Mouse (Mus musculus) cerebellum, adult (tissue): ENCODE measurements around the gene Ddx52.

Experiments used
- ATAC-seq: cut with Nextera tagmentation; 2 replicates; pipeline ENCODE4 v1.9.2; 2017; ENCODE audit warnings: mild to moderate bottlenecking, moderate library complexity, mixed read lengths; ENCODE audit not compliant: insufficient number of reproducible peaks, low FRiP score, low TSS enrichment

Ddx52 gene

DNA sequence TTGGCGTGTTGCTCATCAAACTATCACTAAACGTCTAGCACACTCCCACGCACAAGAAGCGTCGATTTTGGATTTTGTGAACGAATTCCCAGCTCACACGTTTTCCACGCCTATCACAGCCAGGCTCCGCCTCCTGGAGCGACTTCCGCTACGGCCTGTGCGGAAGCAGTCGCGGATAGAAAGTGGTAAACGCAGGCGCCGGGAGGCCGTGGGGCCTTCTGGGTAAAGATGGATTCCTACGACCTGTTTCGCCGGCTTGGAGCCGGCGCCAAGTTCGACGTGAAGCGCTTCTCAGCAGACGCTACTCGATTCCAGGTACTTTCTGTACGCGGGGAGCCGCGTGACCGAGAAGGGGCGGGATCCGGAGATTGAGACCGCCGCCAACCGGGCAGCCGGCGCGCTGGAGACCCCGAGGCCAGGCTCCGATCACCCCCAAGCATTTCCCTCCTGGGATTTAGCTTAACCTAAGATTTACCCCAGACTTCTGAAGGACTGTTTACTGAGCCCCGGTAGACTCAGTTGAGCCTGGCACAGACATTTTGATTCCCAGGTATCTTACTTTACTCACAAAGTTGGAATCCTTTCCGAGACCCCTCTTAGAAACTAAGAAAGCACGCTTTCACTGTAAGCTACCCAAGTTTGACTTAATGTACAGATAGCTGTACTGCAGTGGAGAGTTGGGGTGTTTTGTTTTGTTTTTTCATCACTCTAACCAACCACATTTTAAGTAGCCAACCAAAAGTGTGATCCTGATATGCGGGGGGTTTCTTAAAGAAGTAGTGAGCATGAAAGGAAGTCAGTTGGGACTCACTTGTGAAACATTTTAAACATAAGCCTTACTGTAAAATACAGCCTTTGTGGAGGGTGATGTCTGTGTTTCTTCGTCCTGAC, at the start of gene Ddx52:
Ddx52 (plus strand) TSS at position 113 of the 891 bp plus-strand sequence.
- ATAC-seq = peak; percentile 94

- no peak for ATAC-seq
Measured at GRCm38 (mm10) chr11:83893325-83893724, 48.5 kb upstream of the Ddx52 start.

DNA sequence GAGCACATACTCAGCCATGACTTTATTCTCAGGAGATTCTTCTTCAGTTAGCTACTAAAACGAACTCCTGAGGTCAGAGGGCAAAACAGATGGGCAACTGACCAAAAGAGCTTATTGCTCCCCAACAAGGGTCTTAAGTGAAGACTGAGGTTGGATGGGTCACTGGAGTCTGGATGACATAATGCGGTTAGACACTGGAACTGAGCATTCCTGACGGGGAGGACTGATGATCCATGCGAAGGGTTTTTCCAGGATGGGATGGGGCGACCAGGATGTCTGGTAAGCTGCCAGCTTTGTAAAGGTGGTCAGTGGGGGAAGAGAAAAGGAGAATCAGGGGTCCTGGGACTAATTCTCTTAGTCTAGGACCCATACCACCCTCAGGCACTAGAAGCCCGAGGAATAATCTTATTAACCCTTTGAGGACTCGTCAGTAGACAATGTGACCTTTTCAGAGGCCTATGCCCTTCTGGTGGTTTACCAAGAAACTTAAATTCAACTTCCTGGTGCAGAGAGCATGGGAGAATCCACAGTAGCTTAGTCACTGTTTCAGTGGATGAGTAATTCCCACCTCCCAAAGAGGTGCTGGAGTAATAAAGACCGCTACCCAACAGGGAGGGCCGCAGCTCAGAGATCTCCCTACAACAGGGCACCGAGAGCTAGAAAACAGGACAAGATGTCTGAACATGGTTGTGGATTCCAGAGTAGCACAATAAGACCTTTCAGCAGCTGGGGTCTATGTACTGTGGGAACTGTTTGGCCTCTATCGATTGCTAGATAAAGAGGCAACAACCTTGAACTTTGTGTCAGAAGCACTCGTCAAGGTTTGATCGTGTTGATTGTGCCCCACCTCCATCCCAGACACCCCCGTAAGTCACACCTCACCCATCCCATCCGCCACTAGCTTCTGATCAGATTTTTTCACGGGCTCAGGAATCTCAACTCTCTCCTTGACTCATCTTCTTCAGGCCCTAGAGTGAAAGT, 45.1 kb upstream of the Ddx52 start:
- ATAC-seq = no peak

- ATAC-seq = no peak
Measured at GRCm38 (mm10) chr11:83897569-83897968, 44.3 kb upstream of the Ddx52 start.

GRCm38 (mm10) chr11:83902812-83903211, 39.0 kb upstream of the Ddx52 start:
- no peak for ATAC-seq

- no peak for ATAC-seq
Measured at GRCm38 (mm10) chr11:83905756-83906155, 36.1 kb upstream of the Ddx52 start.

- ATAC-seq = no peak
Measured at GRCm38 (mm10) chr11:83908376-83908775, 33.5 kb upstream of the Ddx52 start.

DNA sequence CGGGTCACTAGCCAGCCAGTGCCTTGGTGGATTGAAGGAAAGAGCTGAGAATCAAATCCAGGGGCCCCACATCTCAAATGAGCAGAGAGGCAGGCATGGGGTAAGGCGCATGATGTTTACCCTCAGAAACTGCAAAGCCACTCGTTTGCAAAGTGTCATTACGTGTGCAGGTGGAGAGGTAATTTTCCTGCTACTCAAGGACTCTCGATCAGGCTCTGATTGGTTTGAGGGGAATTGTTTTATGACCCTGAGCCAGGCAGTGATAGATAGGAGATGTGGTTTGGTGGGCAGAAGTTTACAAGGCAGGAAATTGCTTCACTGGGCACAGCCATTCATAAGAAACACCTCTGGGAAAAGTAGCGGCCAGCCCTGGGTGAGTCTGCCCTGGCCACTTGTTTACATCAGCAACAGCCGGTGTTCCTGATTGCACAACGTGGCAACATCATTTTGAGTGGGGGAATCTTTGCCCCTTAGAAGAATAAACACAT, 28.0 kb upstream of the Ddx52 start:
- no peak for ATAC-seq

- ATAC-seq = no peak
Measured at GRCm38 (mm10) chr11:83914501-83914900, 27.4 kb upstream of the Ddx52 start.

- ATAC-seq = no peak
Measured at GRCm38 (mm10) chr11:83922600-83922999, 19.3 kb upstream of the Ddx52 start.

GRCm38 (mm10) chr11:83927097-83927496, 14.8 kb upstream of the Ddx52 start:
- ATAC-seq = no peak

GRCm38 (mm10) chr11:83932506-83933106, 9.3 kb upstream of the Ddx52 start:
- ATAC-seq = no peak

- no peak for ATAC-seq
Measured at GRCm38 (mm10) chr11:83933376-83933775, 8.5 kb upstream of the Ddx52 start.

- peak; percentile 15; the same call in 1 of the 2 replicates for ATAC-seq
Measured at GRCm38 (mm10) chr11:83935986-83936665, 5.7 kb upstream of the Ddx52 start.

DNA sequence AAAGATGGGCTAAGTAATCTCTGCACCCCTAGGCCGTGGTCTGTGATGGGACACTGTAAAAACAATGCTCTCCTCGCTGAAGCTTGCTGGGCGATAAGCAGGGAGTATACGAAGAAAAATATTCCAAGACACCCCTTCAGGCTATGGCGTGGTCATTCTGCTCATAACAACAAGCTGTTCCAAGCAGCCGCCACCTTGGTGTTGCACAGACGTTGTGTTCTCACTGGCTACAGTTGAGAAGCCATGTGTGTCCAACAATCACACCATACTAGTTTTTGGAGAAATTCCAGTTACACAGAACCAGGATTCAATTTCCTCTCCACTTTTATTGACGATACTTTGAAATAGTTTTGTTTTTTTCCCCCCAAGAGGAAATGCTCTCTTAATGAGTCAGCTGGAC, 3.3 kb upstream of the Ddx52 start:
- no peak for ATAC-seq

- no peak for ATAC-seq
Measured at GRCm38 (mm10) chr11:83956822-83957221, 15.0 kb downstream of the Ddx52 start.

DNA sequence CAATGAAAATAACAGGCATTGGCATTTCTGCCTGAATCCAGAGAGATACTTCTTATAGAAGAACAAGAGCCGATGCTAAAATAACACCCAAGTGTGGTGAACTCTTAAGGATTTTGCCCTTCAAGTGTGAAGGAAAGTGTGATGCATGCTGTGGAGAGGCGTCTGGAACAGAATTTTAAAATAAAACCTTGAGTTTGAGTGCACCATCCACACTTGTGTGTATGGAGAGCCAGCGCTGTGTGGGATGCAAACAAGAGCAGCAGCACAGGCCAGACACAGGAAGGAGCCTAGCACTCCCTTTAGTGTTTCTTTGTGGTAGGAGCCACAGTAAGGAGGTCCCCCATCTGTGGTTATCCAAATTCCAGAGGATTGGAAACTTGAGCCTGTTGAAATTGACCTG, 20.1 kb downstream of the Ddx52 start:
- ATAC-seq = no peak

DNA sequence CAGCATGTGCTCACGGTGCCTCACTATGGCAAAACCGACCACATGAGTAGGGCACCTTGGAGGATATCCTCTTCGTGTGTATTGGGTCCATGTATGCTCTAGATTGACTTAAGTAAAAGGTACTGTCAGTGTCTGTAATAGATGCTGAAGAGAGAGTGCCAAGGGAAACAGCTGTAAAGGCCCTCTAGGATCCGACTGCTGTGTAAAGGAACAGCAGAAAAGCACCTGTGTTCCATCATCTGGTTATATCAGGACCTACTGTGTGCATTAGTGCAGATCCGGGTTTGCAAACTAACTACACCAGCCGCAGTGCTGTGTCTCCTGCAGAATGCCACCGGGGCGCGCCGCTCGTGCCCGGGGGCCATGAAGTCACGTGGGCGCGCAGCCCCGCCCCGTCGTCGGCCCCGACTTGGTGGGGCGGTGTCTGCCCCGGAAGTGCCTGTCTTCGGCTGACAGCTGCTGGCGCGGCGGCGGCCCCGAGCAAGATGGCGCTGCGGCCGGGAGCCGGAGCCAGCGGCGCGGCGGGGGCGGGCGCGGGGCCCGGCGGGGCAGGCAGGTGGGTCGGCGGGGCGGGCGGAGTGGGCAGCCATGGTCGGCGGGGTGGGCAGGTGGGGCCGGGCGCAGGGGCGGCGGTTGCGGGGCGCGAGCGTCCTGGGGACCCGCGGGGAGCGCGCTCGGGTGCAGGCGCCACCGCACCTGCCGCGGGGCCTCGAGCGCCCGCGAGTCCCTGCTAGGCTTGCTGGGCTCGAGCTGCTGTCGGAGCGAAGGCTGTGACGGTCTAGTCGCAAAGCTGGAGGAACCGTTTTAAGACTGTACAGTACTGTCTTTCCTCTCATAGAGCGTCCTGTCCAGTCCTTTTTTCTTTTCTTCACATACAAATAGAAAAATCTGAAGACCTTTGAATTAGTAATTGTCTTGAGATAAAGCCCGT, 22.4 kb downstream of the Ddx52 start, which contains the start of gene Synrg:
Synrg (plus strand) TSS at position 438 of the 931 bp plus-strand sequence.
- ATAC-seq = peak; percentile 91
